Mouse (Mus musculus) gastrocnemius, postnatal 4 days (tissue): ENCODE measurements around the gene Gm5724. TPM values are rescaled to one million over a fixed set of nuclear protein-coding genes. Genes with fewer than 3 reads are reported as not detected.

Experiments
- DNase-seq, 2 experiments: peaks; one replicate each; pipeline ENCODE4 v3.0.0; 2021 to 2022; ENCODE audit warnings: low spot score in 2 of 2, mixed read lengths in 2 of 2
- long read RNA-seq, 2 experiments: library from polyadenylated mRNA; stranded (forward); transcript quantifications; one replicate each; pipeline ENCODE4 v2.0.0; 2021
- total RNA-seq, 2 experiments: library from RNA; stranded (reverse); gene quantifications; 2 replicates each; pipeline ENCODE4 v1.2.3; 2021

Gm5724 gene
- not detected for total RNA-seq
- long read RNA-seq, experiment 1, result 0 reads
- long read RNA-seq, experiment 2, result 0 reads

GRCm38 (mm10) chr6:141773710-141774109 is at the start of gene Gm5724:
Gene Gm5724, minus strand, starts transcription at chr6:141773810.
- DNase-seq, result no peak

GRCm38 (mm10) chr6:141797837-141798236 is 24.2 kb upstream of the Gm5724 start:
- no peak for DNase-seq

GRCm38 (mm10) chr6:141774476-141774875 is 866 bp upstream of the Gm5724 start:
- DNase-seq, result no peak

- DNase-seq, result no peak
These were observed 82.4 kb downstream of the Gm5724 start for GRCm38 (mm10) chr6:141691246-141691645.

GRCm38 (mm10) chr6:141687008-141687407 is 86.6 kb downstream of the Gm5724 start:
- DNase-seq, result no peak

Other genes starting within 250 kb of the Gm5724 start
- under 1 TPM; 0.10 to 0.27 TPM for gene Slco1c1, start 249.4 kb downstream of the Gm5724 start, total RNA-seq
- under 1 TPM in 1 of 2 experiments, not detected in 1; 0.36 TPM for gene Slco1b2, start 144.3 kb downstream of the Gm5724 start, total RNA-seq
- under 1 TPM; 0.21 to 0.32 TPM for gene Slco1a4, start 82.4 kb upstream of the Gm5724 start, total RNA-seq
- not detected for gene Slco1a1, start 173.2 kb upstream of the Gm5724 start, total RNA-seq
- not detected for gene Gm6614, start 237.6 kb upstream of the Gm5724 start, total RNA-seq